Mouse (Mus musculus) kidney, adult 10 weeks (tissue): Measurements from ENCODE around the gene Ticam1. TPM values are rescaled to one million over a fixed set of nuclear protein-coding genes. Genes with fewer than 3 reads are reported as not detected.

ENCODE experiments used
- polyA plus RNA-seq: library from polyadenylated mRNA; stranded (reverse); fragments of 350-450 nt; fragmentation: Illumina TruSeq; extraction: RNeasy Lipid Tissue Mini Kit (QIAGEN cat#74804); gene quantifications from one replicate; pipeline ENCODE4 v1.2.3, GENCODE M21; 2014; ENCODE audit warnings: low read depth, low replicate concordance

The Ticam1 gene
- 0.20 TPM for polyA plus RNA-seq

GRCm38 (mm10) chr17:56276643-56277566 lies at the start of gene Ticam1:
TSS of gene Ticam1 (minus strand) at chr17:56276786.

GRCm38 (mm10) chr17:56325450-56326152 lies 49.0 kb upstream of the Ticam1 start, which contains the start of gene Kdm4b:
TSS of gene Kdm4b (plus strand) at chr17:56326062.

GRCm38 (mm10) chr17:56303160-56303846 lies 26.7 kb upstream of the Ticam1 start, which contains the start of gene Uhrf1:
TSS of gene Uhrf1 (plus strand) at chr17:56303321.

GRCm38 (mm10) chr17:56300186-56300585 lies 23.6 kb upstream of the Ticam1 start, which contains the start of gene Arrdc5:
TSS of gene Arrdc5 (minus strand) at chr17:56300286.

GRCm38 (mm10) chr17:56292531-56293222 lies 16.1 kb upstream of the Ticam1 start, which contains the start of gene Plin3:
TSS of gene Plin3 (minus strand) at chr17:56292873.

GRCm38 (mm10) chr17:56256239-56256881 lies 20.2 kb downstream of the Ticam1 start, which contains the start of gene Fem1a:
TSS of gene Fem1a (plus strand) at chr17:56256810.

Other genes starting within 250 kb of the Ticam1 start
- gene Sh3gl1, start 240.2 kb downstream of the Ticam1 start, polyA plus RNA-seq: 0.32 TPM
- 0.20 TPM for gene Chaf1a, start 236.3 kb downstream of the Ticam1 start, polyA plus RNA-seq
- 14.1 TPM for gene Ubxn6, start 201.8 kb downstream of the Ticam1 start, polyA plus RNA-seq
- 1.5 TPM for gene Hdgfl2, start 197.2 kb downstream of the Ticam1 start, polyA plus RNA-seq
- 0.20 TPM for gene Plin4, start 167.0 kb downstream of the Ticam1 start, polyA plus RNA-seq
- 0.89 TPM for gene Plin5, start 159.2 kb downstream of the Ticam1 start, polyA plus RNA-seq
- gene Lrg1, start 154.8 kb downstream of the Ticam1 start, polyA plus RNA-seq: not detected
- not detected for gene Sema6b, start 136.4 kb downstream of the Ticam1 start, polyA plus RNA-seq
- gene Tnfaip8l1, start 114.3 kb downstream of the Ticam1 start, polyA plus RNA-seq: 0.49 TPM
- gene Mydgf, start 92.9 kb downstream of the Ticam1 start, polyA plus RNA-seq: 9.2 TPM
- 0.24 TPM for gene Dpp9, start 57.9 kb downstream of the Ticam1 start, polyA plus RNA-seq
- 3.1 TPM for gene Fem1a, start 20.0 kb downstream of the Ticam1 start, polyA plus RNA-seq
- gene Plin3, start 16.1 kb upstream of the Ticam1 start, polyA plus RNA-seq: 13.9 TPM
- not detected for gene Arrdc5, start 23.5 kb upstream of the Ticam1 start, polyA plus RNA-seq
- gene Uhrf1, start 26.5 kb upstream of the Ticam1 start, polyA plus RNA-seq: 0.36 TPM
- gene Kdm4b, start 49.3 kb upstream of the Ticam1 start, polyA plus RNA-seq: 1.1 TPM
- 0.16 TPM for gene Ptprs, start 199.7 kb upstream of the Ticam1 start, polyA plus RNA-seq
- gene Znrf4, start 235.6 kb upstream of the Ticam1 start, polyA plus RNA-seq: not detected